Mouse (Mus musculus) Muller cell, postnatal 12 days (primary cell): ENCODE data around the gene Zfp791.
"Not testable (repeated sequence)": the region's sequence is repeated elsewhere in the genome, so short reads cannot be mapped to it uniquely, and the experiment has no call there.

Experiments used
- DNase-seq: peaks from one replicate; pipeline ENCODE4 v3.0.0-alpha.2; 2015; ENCODE audit errors: inconsistent ontology term

Zfp791 gene

DNA sequence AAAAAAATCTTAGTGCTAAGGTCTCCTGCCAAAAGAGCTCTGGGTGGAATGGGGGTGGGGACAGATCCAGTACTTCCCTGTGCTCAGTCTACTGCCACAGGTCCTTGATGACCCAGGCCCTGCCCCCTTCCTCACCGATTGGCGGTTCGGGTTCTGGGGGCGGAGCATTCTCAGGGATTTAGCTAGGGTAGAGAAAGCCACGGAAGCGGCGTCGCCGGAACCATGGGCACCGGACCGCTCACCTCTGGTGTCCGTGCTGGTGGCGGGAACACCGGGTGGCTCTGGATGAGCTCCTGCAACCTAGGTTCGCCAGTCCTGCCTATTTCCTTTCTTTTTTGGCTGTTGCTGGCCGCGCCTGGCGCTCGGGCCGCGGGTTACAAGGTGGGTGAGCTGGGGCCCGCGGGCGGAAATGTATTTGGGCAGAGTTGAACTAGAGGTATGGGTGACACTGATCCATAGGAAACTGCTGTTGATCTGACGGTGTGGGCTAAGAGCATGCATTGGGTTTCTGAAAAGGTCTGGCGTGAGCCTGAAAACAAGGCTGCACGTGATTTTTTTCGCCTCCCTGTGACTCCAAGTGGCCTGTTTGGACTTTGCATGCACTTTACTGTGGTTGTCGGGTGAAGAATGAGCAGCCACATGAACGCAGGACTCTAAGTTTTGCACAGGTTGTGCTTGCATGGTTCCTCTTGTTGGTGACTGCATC lies 39.6 kb downstream of the Zfp791 start, which contains the start of gene Man2b1:
Gene Man2b1 (plus strand): TSS at position 163 of the 706 bp plus-strand sequence.
- peak; percentile 96 for DNase-seq

DNA sequence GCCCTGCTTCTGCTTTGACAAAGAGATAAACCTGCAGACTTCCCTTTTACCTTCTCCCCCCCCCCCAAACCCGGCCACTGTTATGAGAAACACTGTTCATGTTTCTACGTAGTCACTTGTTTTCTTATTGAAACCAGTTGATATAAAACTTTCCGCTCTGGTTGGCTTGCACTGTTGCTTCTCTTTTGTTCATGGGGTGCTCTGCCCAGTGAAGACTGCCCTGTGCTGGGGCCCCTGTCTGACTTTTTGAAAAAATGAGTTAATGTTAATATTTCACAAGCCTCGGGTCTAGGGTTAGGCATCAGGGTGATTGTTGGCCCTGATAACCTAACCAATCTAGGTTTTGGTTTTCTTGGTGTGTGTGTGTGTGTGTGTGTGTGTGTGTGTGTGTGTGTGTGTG lies 40.7 kb downstream of the Zfp791 start:
- not testable (repeated sequence) for DNase-seq

DNA sequence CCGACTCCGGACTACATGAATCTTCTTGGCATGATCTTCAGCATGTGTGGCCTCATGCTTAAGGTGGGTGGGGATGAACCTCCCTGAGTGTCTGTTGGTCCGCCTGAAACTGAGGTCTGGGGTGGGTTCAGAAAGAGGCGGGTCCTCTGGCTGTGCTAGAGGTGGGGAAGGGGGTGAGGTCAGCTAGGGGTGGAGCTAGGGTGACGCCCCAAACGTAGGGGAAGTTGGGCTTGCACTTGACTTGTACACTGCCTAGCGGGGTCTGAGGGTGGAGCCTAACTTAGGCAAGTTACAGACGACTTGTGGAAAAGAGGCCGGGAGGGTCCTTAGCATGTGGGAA lies 41.7 kb downstream of the Zfp791 start, which contains the start of gene Wdr83:
Gene Wdr83 (minus strand): TSS at position 91 of the 340 bp plus-strand sequence.
- DNase-seq = peak; percentile 58

DNA sequence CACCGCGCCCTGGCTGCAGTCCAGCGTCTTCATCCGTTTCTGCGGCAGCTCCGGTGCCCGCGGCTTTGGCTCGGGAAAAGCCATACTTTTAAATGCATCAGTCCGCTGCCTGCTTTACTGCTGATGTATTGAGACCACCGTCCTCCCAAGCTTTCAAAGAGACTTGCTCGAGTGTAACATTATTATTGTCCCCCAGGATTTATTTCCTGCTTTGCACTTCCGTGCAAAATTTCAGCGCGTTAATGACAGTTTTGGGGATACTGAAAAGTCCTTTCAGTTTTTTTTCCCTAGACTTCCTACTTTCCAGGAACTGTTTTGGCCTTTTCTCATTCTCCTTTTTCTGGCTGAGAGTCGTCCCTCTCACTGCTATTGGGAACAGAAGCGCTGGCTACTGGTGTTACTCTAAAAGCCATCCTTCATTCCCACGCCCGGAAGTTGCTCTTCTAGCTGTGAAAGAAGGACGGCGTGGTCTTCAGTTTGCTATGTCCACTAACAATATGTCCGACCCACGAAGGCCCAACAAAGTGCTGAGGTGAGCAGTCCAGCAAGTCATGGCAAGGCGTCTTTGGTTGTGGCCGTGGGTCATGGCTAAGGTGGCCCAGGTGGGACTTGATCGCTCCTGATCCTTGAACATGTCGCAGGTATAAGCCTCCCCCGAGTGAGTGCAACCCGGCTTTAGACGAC lies 42.2 kb downstream of the Zfp791 start, which contains the start of gene Wdr83os:
Gene Wdr83os (plus strand): TSS at position 209 of the 684 bp plus-strand sequence.
- peak; percentile 69 for DNase-seq

DNA sequence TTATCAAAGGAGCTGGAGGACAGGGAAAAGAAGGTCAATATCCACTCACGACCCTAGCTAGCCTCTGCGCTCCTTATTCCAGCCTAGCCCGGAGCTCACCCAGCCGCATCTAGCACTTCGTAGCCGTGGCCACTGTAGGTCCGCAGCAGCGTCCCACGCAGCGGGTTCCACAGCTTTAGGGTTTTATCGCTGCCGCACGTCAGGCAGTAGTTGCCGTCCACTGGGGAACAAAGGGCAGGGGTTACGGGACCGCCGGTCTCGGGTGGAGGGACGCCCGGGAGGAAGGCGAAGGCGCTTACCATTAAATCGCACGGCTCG lies 42.7 kb downstream of the Zfp791 start:
- no peak for DNase-seq

DNA sequence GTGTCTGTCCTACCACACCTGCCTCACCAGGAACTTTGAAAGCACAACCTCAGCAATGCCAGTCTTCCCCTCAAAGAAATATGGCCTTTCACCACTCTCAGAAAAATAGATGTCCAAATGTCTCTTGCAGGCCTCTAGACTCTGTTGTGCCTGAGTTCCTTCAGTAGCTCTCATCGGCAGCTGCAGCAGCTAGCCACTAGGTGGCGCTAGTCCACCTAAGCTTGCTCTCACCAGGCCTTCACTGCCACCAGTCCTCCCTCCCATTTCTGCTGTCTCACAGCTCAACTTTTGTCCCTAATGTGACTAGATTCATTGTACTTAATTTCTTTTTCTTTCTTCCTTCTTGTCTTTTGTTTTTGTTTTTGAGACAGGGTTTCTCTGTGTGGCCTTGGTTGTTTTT lies 45.9 kb downstream of the Zfp791 start:
- DNase-seq = peak; percentile 53

DNA sequence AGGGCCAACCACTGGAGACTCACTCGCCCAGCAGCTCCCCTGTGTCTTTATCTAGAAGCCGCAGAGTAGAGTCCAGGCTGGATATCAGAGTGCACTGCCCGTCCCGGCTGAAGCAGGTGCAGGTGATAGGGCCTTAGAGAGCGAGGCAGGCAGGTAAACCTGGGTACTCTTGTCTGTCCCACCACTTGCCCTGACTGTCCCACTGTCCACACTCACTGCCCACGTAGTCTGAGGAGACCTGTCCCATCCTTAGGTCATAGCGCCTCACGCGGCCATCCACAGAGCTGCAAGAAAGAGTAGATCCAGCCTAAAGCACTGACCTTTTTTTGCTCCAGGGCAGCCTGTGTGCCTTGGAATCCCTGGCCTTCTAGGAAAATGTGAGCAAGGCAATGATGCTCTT lies 46.9 kb downstream of the Zfp791 start:
- DNase-seq = peak; percentile 24

DNA sequence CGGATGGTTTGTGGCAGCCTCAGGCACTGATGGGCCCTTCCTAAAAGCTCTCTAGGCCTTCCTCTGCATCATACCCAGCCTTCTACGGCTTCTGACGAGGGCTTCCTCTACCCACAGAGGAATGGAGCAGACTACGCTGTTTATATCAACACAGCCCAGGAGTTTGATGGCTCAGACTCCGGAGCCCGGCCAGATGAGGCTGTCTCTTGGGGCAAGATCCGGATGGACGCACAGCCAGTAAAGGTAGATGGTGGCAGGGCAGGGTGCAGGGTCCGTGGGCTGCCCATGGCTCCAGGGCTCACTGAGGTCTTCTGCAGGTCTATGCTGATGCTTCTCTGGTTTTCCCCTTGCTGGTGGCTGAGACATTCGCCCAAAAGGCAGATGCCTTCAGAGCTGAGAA lies 48.3 kb downstream of the Zfp791 start:
- no peak for DNase-seq

DNA sequence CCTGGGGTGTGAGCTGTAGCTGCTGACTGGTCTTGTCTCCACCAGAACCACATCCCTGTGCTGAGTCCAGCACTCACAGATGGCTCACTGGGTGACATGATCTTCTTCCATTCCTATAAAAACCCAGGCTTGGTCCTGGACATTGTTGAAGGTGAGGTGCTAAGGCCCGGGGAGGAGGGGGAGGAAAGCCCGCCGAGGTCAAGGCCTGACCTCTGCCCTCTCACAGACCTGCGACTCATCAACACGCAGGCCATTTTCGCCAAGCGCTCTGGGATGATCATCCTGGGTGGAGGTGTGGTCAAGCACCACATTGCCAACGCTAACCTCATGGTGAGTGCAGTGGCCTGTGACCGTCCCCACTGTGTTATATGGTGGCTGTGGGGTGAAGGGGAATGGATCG lies 48.7 kb downstream of the Zfp791 start:
- DNase-seq = no peak

DNA sequence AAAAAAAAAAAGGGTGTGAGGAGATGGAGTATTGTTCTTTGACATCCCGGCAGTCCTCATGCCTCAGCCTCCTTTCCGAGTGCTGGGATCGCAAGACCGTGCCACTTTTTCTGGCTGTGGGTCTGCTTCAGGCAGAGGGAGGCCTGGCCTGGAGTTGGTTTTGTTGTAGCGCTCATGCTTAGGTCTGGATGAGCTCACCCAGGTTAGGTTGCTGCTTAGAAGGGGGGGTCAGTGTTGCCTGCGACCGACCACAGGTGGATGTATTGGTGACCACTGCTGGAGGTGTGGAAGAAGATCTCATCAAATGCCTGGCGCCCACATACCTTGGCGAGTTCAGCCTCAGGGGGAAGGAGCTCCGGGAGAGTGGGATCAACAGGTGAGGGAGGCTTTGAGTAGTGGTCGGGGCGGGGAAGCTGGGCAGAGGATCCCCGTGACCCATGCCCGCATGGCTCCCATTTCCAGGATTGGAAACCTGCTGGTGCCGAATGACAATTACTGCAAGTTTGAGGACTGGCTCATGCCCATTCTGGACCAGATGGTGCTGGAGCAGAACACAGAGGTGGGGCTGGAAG lies 49.8 kb downstream of the Zfp791 start:
- no peak for DNase-seq

DNA sequence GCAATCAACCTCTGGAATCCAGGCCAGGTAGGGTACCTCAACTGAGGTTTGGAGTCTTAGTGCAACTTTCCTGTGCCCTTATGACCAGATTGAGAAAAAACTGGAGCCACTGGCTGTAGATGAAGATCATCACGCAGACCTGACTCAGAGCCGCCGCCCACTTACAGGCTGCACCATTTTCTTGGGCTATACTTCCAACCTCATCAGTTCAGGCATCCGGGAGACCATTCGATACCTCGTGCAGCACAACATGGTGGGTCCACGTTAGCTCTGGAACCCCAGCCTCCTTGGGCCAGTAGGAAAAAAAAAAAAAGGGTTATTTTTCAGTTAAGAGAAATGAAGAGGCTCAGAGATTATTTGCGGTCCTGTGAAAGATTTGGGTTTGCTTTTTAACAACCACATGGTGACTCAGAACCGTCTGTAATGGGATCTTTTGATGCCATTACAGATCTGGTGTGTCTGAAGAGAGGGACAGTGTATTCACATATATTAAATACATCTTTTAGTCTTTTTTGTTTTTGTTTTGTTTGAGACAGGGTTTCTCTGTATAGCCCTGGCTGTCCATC lies 50.4 kb downstream of the Zfp791 start:
- DNase-seq = no peak

DNA sequence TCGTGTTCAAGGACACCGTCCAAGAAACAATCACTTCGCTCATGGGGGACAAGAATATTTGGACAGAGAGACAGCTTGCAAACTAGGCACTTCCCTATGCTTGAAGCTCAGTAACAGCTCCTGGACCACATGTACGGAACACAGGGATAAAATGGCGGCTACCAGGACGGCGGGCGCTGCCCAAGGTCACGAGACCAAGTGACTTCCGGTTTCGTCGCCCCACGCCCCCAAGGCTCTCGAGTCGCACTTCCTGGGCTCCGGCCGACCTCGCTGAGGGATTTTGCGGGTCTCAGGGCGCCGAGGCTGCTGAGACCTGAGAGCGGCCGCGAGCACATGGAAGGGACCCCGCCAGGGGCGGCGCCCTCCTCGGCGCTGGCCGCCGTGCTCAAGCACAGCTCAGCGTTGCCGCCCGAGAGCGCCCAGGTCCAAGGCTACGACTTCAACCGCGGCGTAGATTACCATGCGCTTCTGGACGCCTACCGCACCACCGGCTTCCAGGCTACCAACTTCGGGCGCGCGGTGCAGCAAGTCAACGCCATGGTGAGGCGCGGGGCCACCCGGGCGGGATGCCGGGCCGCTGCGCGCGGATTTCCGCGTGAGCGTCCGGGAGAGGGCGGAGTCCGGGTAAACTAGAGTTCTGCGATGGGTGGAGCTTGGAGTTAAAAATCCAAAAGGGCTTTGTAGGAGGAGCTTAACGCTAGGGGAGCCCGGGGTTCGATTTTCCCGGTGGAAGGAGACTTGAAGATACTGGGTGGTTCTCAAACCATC lies 51.2 kb downstream of the Zfp791 start, which contains the start of gene Dhps:
Gene Dhps (plus strand): TSS at position 244 of the 768 bp plus-strand sequence.
- DNase-seq = peak; percentile 91

DNA sequence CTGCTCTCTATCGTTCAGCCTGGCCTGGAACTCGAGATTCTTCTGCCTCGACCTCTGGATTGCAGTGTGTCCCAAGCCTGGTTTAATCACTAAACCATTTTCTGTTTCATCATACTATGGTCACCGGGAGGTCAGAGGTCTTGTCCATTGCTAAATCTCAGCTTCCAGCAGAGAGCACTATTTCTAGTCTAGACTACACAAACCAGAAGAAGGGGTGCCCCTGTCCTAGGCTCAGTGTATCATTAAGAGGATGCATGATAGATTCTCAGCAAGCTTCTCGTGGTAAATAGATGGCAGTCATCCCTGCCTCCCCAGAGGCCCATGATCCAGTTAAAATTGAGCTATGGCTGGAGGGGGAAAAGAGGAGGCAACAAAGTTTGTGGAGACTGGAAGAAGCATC lies 51.9 kb downstream of the Zfp791 start:
- no peak for DNase-seq

DNA sequence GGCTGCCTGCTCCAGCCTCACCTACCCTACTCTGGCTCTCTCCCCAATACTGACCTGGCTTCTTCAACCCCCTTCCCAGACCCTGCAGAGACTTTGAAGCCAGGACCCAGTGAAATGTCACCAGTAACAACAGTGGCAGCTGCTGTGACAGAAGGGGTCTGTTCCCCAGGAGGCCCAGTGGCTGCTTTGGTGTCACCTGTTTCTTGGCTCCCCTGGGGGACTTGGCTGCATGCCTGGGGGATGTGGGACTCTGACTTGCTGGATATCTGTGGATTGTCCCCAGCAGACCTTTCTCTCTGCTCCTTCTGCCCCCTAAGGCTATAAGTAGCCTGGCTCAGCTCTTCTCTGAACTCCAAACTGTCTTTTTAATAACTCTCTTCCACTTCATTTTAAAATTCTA lies 54.9 kb downstream of the Zfp791 start, which contains the start of gene Gm5741:
Gene Gm5741 (minus strand): TSS at position 1 of the 400 bp plus-strand sequence.
- DNase-seq = no peak

DNA sequence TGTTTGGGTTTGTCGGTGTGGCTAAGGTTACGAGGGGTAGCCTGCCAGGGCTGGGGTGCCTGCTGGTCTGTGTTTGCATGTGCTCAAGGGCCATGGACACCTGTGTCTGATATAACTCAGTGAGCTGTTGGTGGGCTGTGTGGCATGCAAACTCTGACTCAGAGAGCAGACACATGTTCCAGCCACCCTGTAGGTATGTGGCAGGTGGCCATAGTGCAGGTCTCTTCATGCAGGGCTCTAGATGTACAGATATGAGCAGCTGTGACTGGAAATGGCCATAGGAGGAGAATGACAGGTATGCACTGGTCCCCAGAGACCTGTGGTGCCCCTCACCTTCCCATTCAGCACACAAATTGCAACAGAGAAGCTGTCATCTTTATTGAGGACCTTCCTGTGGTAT lies 55.7 kb downstream of the Zfp791 start:
- no peak for DNase-seq

DNA sequence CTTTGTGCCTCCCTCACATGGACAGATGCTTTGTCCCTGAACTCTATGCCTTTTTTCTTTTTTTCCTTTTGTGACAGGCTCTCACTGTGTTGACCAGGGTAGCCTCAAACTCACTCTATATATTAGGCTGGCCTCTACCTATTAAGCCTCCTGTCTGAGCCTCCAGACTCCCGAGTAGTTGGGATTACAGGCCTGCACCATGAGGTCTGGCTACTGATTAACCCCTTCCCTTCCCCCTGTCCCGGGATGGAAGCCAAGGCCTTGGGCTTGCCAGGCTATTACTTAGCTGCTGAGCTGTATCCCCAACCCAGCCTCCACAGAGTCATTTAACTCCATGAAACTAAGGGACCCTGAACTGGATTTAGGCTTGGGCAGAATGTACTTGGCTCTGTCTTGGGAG lies 57.7 kb downstream of the Zfp791 start:
- DNase-seq = no peak

DNA sequence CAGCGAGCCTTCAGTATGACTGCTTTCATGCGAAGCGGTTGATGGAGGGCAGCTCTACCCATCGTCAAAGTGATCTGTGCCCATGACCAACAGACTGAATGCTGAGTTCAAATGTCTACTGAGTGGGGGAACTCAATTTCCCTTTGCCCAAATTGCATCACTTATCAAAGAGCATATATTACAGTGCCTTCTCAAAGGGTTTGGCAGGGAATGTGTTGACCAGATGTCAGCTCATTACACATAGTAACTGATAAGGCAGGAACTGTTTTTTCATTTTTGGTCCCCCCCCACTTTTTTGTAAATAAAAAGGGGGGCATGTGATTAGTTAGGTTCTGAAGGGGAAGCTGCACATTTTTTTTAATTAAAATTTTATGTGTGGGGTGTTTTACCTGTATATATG lies 60.3 kb downstream of the Zfp791 start:
- DNase-seq = no peak

DNA sequence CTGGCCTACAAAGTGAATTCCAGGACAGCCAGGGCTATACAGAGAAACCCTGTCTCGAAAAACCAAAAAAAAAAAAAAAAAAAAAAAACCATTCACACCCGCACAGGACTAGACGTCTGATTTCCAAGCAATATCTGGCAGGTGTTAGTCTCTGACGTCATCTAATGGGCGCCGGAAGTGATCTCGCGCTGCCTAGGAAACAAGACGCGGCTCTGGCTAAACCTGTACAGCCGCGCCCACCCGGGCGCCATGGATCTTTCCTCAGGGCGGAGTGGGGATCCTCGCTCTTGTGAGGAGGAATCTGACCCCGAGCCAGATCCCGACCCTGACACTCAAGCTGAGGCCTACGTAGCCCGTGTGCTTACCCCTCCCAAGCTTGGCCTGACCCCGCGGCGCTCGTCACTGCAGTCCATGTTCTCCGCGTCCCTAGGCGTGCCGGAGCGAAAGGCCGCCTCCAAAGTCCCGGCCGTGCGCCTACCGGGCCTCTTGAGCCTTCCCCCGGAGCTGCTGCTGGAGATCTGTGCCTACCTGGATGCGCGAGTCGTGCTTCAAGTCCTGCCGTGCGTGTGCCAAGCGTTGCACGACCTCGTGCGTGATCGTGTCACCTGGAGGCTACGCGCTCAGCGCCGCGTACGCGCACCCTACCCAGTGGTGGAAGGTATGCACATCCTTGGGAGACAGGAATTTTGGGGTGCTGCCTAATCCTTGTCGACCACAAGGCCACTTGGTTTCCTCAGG lies 62.8 kb downstream of the Zfp791 start, which contains the start of gene Fbxw9:
Gene Fbxw9 (plus strand): TSS at position 177 of the 738 bp plus-strand sequence.
- DNase-seq = peak; percentile 93
